Mouse (Mus musculus): ENCODE results near the gene Kazn.

Kazn gene

GRCm38 (mm10) chr4:142242164-142242563 is 3.0 kb upstream of the Kazn start:
- DNase-seq: no peak

GRCm38 (mm10) chr4:142240874-142241273 is 1.7 kb upstream of the Kazn start:
- no peak for DNase-seq

GRCm38 (mm10) chr4:142238486-142239239 is 538 bp downstream of the Kazn start:
- peak in 1 of 2 experiments; percentile 27 for DNase-seq

GRCm38 (mm10) chr4:142238041-142238440 is 1.2 kb downstream of the Kazn start:
- DNase-seq: no peak

- no peak for DNase-seq
Measured at GRCm38 (mm10) chr4:142236681-142237080, 2.5 kb downstream of the Kazn start.

DNA sequence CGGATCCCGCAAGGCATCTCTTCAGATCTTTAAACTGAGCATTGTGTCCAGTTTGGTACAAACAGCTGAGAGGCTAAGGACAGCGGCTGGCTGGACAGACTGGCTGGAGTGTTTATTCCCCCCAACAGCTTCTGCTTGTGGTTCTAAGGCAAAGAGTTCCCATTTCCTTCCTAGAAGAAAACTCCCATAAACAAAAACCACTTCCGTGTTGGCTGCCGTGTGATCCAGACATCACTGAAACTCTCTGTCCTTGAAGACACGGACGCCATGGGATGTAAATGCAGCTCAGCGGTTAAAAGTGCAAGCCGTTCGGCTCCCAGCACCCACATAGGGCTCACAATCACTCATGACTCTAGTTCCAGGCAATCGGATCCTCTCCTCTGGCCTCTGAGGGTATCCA is 3.8 kb downstream of the Kazn start:
- DNase-seq: no peak

DNA sequence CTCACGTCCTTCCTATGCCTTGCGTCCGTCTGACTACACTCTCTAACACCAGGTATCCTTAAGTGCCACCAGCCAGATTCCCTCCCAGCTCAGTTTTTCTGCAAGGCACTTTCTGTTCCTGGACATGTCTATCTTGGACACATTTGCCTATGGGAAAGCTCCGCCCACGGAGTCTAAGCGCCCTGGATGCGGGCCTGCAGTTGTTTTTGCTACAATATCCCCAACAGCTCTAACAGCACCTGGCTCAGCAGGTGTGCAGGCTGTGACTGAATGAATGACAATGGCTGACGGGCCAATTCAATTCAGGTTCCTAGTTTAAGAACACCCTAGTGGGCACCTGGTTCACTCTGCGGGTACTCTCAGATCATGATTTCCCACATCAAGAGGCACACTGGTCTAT is 4.4 kb downstream of the Kazn start:
- DNase-seq: no peak

- DNase-seq: no peak
Measured at GRCm38 (mm10) chr4:142228821-142229575, 10.2 kb downstream of the Kazn start.

DNA sequence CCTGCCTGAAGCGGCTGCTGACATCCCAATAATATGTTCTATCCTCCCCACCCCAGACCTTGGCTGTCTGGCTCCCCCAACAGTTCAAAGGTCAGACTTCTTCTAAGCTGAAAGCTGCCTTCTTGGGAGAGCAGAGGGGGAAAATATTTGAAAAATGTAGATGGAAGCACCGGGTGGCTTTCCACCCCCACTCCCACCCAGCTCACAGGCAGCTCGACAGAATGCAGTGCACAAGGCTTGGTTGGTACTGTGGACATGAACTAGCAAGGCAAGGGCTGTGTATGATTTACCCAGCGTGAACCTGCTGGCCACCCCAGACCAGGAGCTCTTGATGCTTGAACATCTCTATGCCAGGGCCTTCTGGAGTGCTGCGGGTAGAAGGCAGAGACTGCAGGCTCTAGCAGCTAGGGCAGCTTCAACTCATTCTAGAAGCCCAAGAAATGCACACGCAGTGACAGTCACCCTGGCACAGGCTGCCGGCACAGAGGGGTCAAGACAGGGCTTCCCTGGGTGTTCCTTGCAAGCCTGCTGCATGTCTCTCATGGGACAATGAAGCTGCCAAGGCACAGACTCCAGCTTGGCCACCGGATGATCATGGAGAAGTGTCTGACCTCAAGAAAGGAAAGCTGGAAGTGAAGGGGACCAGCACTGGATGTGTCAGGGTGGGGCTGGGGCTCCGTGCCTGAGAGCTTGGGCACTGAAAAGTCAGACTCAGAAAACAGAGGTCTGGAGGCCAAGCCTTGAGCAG is 15.1 kb downstream of the Kazn start:
- no peak for DNase-seq

DNA sequence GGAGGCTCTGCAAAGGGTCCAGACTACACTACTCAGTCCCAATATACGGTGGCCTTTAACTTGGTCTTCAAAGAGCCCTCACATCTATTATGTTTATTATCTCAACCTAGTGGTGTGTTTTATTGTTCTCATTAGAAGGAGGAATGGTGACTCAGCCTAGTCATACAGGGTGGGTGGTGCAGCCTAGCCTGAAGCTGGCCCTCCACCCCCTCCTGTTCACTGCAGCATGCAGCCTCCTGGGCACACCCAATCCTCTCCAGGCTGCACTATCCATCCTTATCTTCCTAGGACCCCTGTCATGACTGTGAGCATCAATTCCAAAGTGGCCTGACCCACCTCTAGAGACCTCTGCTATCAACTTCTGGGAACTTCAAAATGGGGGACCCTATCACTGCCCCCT is 16.8 kb downstream of the Kazn start:
- DNase-seq: no peak

- DNase-seq: no peak
Measured at GRCm38 (mm10) chr4:142221757-142222072, 17.5 kb downstream of the Kazn start.

- DNase-seq: peak in 1 of 2 experiments; percentile 9
Measured at GRCm38 (mm10) chr4:142221025-142221756, 18.0 kb downstream of the Kazn start.

DNA sequence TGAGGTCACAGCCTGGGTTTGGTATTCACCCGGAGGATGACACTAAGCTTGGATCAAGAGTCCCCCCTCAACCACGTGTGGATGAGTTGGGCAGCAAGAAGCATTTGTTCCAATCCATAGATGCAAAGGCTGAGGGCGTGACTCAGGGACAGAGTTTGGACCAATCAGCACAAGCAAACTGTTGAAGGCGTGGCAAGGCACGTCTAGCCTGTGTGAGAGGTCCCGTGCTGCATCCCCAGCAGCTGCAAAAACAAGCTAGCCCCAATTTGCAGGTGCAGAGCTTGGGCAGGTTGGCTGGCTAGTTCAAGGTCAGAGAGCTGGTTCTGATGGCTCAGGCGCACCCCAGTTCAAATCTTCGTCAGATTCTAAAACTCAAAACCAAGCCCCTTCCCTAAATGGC is 20.2 kb downstream of the Kazn start:
- no peak for DNase-seq

DNA sequence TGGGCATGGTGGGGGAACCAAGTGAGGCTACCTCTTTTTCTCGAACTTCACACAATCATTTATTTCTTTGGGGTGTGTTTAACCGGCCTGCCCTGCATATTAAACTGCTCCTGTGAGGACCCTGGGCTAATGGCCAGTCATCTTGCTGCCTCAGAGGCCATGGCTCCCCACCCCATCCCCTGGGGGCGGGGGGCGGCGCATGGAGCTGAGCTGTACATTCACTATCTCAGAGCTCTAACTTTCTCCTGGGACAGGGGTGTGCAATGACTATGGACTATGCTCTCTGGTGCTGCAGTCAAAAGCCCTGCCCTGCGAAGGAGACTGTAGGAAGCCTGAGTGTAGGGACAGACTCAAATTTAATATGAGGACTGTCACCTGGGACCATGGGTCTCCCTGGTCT is 22.2 kb downstream of the Kazn start:
- no peak for DNase-seq

DNA sequence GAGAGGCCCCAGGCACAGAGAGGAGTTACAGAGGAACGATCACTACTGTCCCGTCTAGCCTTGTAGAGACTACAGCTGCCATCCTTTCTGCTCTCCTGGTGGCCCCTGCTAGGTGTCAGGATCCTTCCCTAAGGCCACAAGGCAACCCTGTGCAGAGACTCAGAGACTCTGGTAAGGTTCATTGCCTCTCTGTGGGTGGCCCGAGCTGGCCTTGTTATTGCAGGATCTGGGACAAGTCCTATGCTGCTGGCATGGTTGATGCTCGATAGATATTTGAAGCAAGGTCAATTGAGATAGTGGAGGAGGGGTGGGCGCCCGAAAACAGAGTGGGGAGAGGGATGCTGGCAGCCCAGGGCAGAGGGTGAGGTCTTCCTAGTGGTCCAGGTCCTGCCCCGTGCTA is 23.4 kb downstream of the Kazn start:
- DNase-seq: no peak

- DNase-seq: no peak
Measured at GRCm38 (mm10) chr4:142214532-142214931, 24.7 kb downstream of the Kazn start.

- no peak for DNase-seq
Measured at GRCm38 (mm10) chr4:142212425-142212824, 26.8 kb downstream of the Kazn start.

DNA sequence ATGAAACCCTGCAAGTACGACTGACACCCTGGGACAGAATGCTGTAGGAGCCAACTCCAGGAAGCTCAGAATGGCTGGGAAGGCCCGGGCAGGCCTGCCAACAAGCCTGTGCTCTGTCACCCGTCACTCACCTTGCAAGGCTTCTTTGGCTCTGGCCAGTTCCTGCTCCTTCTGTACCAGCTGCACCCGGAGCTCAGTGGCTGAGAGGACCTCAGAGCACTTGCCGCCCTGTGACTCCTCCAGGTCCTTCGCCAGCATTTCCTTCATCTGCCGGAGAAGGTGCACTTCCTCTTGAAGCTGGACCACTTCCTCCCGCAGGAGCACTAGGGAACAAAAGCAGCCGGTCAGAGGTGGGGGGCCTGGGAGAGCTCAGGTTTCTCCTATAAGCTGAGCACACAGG is 29.3 kb downstream of the Kazn start:
- DNase-seq: no peak

- no peak for DNase-seq
Measured at GRCm38 (mm10) chr4:142209476-142209875, 29.7 kb downstream of the Kazn start.

GRCm38 (mm10) chr4:142205693-142206092 is 33.5 kb downstream of the Kazn start:
- DNase-seq: no peak

- DNase-seq: no peak
Measured at GRCm38 (mm10) chr4:142196626-142197025, 42.6 kb downstream of the Kazn start.

- DNase-seq: no peak
Measured at GRCm38 (mm10) chr4:142193780-142194179, 45.4 kb downstream of the Kazn start.

GRCm38 (mm10) chr4:142193151-142193578 is 46.0 kb downstream of the Kazn start:
- no peak for DNase-seq

All from spleen, adult 18-20 months (tissue).